ENCODE assay signal across 25 mouse cellular contexts in the genomic region with DNA sequence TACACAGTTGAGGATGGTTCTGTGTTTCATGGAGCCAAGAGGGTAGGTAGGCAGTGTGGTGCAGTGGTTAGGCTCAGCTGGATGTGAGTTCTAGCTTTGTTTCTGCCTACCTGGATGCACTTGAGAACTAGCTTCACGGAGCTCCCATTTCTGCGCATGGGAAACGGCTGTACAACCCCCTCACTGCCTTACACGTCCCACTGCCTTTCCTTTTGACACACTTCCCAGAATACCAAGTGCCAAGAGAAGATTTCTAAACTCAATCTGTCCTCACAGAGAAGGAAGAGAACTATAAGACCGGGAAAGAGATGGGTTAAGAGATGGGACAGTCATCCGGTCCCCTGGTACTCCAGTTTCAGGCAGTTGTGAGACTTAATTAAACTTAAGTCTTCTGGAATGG. TPM values are rescaled to one million over a fixed set of nuclear protein-coding genes. Genes with fewer than 3 reads are reported as not detected.
DNase-seq lines count a peak whose midpoint lies in the region; ATAC-seq lines count a peak whose summit lies in the region.
"Had no signal": no experiment of that assay in that cellular context is flagged by ENCODE, and none has a peak within 500 bp of the region (broad histone marks: within the 10 kb centered on the region; RNA-seq: fewer than 3 reads in every experiment).

No protein-coding gene starts in this region.

- 82% methylated on average over 6 of the region's 6 CpGs for WGBS in heart, embryonic 11.5 days (ENCODE audit: insufficient replicate concordance)

- ATAC-seq in heart, embryonic 11.5 days (replicated peaks; ENCODE audit: insufficient number of reproducible peaks, low FRiP score, low TSS enrichment): no peak
- ATAC-seq: CD4-positive, CD25-positive, alpha-beta regulatory T cell, adult 4 months; forebrain, embryonic 13.5 days; hindbrain, embryonic 16.5 days; inflammation-experienced regulatory T-cells, adult 6 months had no signal

- no peak overlapping the region for H3K4me3 ChIP-seq in heart, embryonic 11.5 days (ENCODE audit: low read depth, low read length)
- H3K4me3 ChIP-seq: forebrain, embryonic 10.5 days; forebrain, embryonic 13.5 days; gastrocnemius, adult 2 months; heart, embryonic 12.5 days; heart, embryonic 15.5 days; hindbrain, embryonic 10.5 days; hindbrain, embryonic 13.5 days had no signal

- no peaks in the 10 kb centered on the region for H3K36me3 ChIP-seq in heart, embryonic 11.5 days (ENCODE audit: control insufficient read depth, insufficient read depth, low read length)
- H3K36me3 ChIP-seq: forebrain, embryonic 10.5 days; heart, embryonic 12.5 days; heart, embryonic 15.5 days; hindbrain, embryonic 10.5 days; hindbrain, embryonic 13.5 days had no signal

- peak; percentile 28 to 31 for DNase-seq in left cerebral cortex, adult 18-20 months (ENCODE audit: low spot score in 2 of 2)
- no peak for DNase-seq in left cerebral cortex, postnatal 4 days
- DNase-seq in adipocyte (ENCODE audit: low spot score): peak; percentile 42
- peak; percentile 63 for DNase-seq in brain, adult 2 months (ENCODE audit: low read depth, low spot score)
- peak; percentile 55 for DNase-seq in telencephalon, adult 2 months (ENCODE audit: low read depth, low spot score)
- DNase-seq: adrenal gland, adult 8-10 months; adrenal gland, postnatal 25 days; cerebellum, adult 18-20 months; cerebellum, adult 9-10 months; cerebellum, postnatal 14 days; gastrocnemius, adult 2 months; gastrocnemius, postnatal 14 days; heart, adult 11 months; heart, postnatal 10 days; heart, postnatal 36 days had no signal

- H3K27ac ChIP-seq in heart, embryonic 11.5 days (ENCODE audit: low read depth, low read length): no peak overlapping the region
- H3K27ac ChIP-seq: forebrain, embryonic 10.5 days; forebrain, embryonic 13.5 days; gastrocnemius, adult 2 months; heart, embryonic 15.5 days; hindbrain, embryonic 10.5 days; hindbrain, embryonic 13.5 days had no signal

- H3K27me3 ChIP-seq in heart, embryonic 11.5 days (ENCODE audit: control insufficient read depth, insufficient read depth, low read length): no peaks in the 10 kb centered on the region
- H3K27me3 ChIP-seq: heart, embryonic 12.5 days; heart, embryonic 15.5 days had no signal

- H3K9me3 ChIP-seq in heart, embryonic 11.5 days (replicated peaks; ENCODE audit: control insufficient read depth, low read length): no peaks in the 10 kb centered on the region
- H3K9me3 ChIP-seq: forebrain, embryonic 10.5 days; forebrain, embryonic 13.5 days; heart, embryonic 12.5 days; heart, embryonic 15.5 days; hindbrain, embryonic 10.5 days; hindbrain, embryonic 13.5 days had no signal

- intact Hi-C loops in left cerebral cortex, postnatal 4 days (cut with DNase I): no loop called here

- H3K4me1 ChIP-seq in heart, embryonic 11.5 days (ENCODE audit: control insufficient read depth, insufficient read depth, low read length): no peaks in the 10 kb centered on the region
- H3K4me1 ChIP-seq: heart, embryonic 15.5 days had no signal

- no peak overlapping the region for H3K9ac ChIP-seq in heart, embryonic 11.5 days (ENCODE audit: low read depth, low read length)
- H3K9ac ChIP-seq: forebrain, embryonic 13.5 days; heart, embryonic 12.5 days; heart, embryonic 15.5 days; hindbrain, embryonic 13.5 days had no signal

- H3K4me2 ChIP-seq in heart, embryonic 11.5 days: no peak overlapping the region
- H3K4me2 ChIP-seq: forebrain, embryonic 13.5 days; heart, embryonic 12.5 days; heart, embryonic 15.5 days; hindbrain, embryonic 13.5 days had no signal

RNA-seq across cellular contexts. Expression of a gene that starts 10.2 kb away (rescaled TPM):
- 10 to 100 TPM; 22.7 TPM for total RNA-seq in left cerebral cortex, adult 18-20 months (2021)
- 10 to 100 TPM; 36.0 to 41.9 TPM for total RNA-seq in left cerebral cortex, postnatal 4 days (2021)
- polyA plus RNA-seq in heart, embryonic 11.5 days (2014; fragmentation: Nextera tagmentation; extraction: Ambion mirVana): 25.7 and 26.3 TPM in 2 replicates
